Mouse (Mus musculus): ENCODE measurements around the gene Dpp4. TPM values are rescaled to one million over a fixed set of nuclear protein-coding genes. Genes with fewer than 3 reads are reported as not detected.

Gene Dpp4
- polyA plus RNA-seq, 1 experiment from 2014 or later: 0.88 TPM

- no peaks in the 10 kb centered on the region for H3K9me3 ChIP-seq (ENCODE audit: control insufficient read depth, low read length)
- WGBS: 82% methylated on average over 5 of the region's 5 CpGs
- no peaks in the 10 kb centered on the region for H3K4me1 ChIP-seq (ENCODE audit: control insufficient read depth, insufficient read depth, low read length)
Measured at GRCm38 (mm10) chr2:62449692-62450346, 37.8 kb upstream of the Dpp4 start.

GRCm38 (mm10) chr2:62440802-62441544 lies 28.9 kb upstream of the Dpp4 start:
- WGBS: 73% methylated on average over 13 of the region's 13 CpGs
- Histone ChIP-seq H3K9ac (replicated peaks; ENCODE audit: low read depth, low read length) (no peak overlapping the region), H3K4me3 (ENCODE audit: low read depth, low read length) (no peak overlapping the region), H3K9me3 (ENCODE audit: control insufficient read depth, low read length) (no peaks in the 10 kb centered on the region), H3K36me3 (ENCODE audit: control insufficient read depth, insufficient read depth, low read length) (no peaks in the 10 kb centered on the region), H3K27me3 (ENCODE audit: control insufficient read depth, insufficient read depth, low read length) (no peaks in the 10 kb centered on the region), H3K4me1 (ENCODE audit: control insufficient read depth, insufficient read depth, low read length) (no peaks in the 10 kb centered on the region), H3K4me2 (ENCODE audit: low read depth, low read length) (no peak overlapping the region), H3K27ac (ENCODE audit: low read depth, low read length) (no peak overlapping the region)
- no peak; the same call in 1 of the 2 replicates for ATAC-seq (ENCODE audit: low read depth)

More at GRCm38 (mm10) chr2:62449692-62450346, 37.8 kb upstream of the Dpp4 start:
- Histone ChIP-seq H3K9ac (replicated peaks; ENCODE audit: low read depth, low read length) (no peak overlapping the region), H3K4me3 (ENCODE audit: low read depth, low read length) (no peak overlapping the region), H3K36me3 (ENCODE audit: control insufficient read depth, insufficient read depth, low read length) (no peaks in the 10 kb centered on the region), H3K4me2 (ENCODE audit: low read depth, low read length) (no peak overlapping the region), H3K27me3 (ENCODE audit: control insufficient read depth, insufficient read depth, low read length) (no peaks in the 10 kb centered on the region), H3K27ac (ENCODE audit: low read depth, low read length) (no peak overlapping the region)
- no peak for ATAC-seq (ENCODE audit: low read depth)

GRCm38 (mm10) chr2:62440083-62440482 lies 28.1 kb upstream of the Dpp4 start:
- WGBS: 85% methylated on average over 4 of the region's 4 CpGs
- no peak overlapping the region for H3K27ac ChIP-seq (ENCODE audit: low read depth, low read length)

GRCm38 (mm10) chr2:62431245-62431795 lies 19.3 kb upstream of the Dpp4 start:
- H3K4me1 ChIP-seq (ENCODE audit: control insufficient read depth, insufficient read depth, low read length): no peaks in the 10 kb centered on the region
- H3K27ac ChIP-seq (ENCODE audit: low read depth, low read length): no peak overlapping the region
- no peaks in the 10 kb centered on the region for H3K27me3 ChIP-seq (ENCODE audit: control insufficient read depth, insufficient read depth, low read length)
- no peak for ATAC-seq (ENCODE audit: low read depth)
- WGBS: 91% methylated on average over 8 of the region's 8 CpGs
- H3K9me3 ChIP-seq (ENCODE audit: control insufficient read depth, low read length): no peaks in the 10 kb centered on the region
- no peak overlapping the region for H3K9ac ChIP-seq (replicated peaks; ENCODE audit: low read depth, low read length)
- H3K4me3 ChIP-seq (ENCODE audit: low read depth, low read length): no peak overlapping the region
- H3K4me2 ChIP-seq (ENCODE audit: low read depth, low read length): no peak overlapping the region
- no peaks in the 10 kb centered on the region for H3K36me3 ChIP-seq (ENCODE audit: control insufficient read depth, insufficient read depth, low read length)

More at GRCm38 (mm10) chr2:62440083-62440482, 28.1 kb upstream of the Dpp4 start:
- Histone ChIP-seq H3K4me1 (ENCODE audit: control insufficient read depth, insufficient read depth, low read length) (no peaks in the 10 kb centered on the region), H3K27me3 (ENCODE audit: control insufficient read depth, insufficient read depth, low read length) (no peaks in the 10 kb centered on the region), H3K4me3 (ENCODE audit: low read depth, low read length) (no peak overlapping the region), H3K4me2 (ENCODE audit: low read depth, low read length) (no peak overlapping the region), H3K36me3 (ENCODE audit: control insufficient read depth, insufficient read depth, low read length) (no peaks in the 10 kb centered on the region), H3K9ac (replicated peaks; ENCODE audit: low read depth, low read length) (no peak overlapping the region), H3K9me3 (ENCODE audit: control insufficient read depth, low read length) (no peaks in the 10 kb centered on the region)
- no peak for ATAC-seq (ENCODE audit: low read depth)

- Histone ChIP-seq H3K4me3 (ENCODE audit: low read depth, low read length) (no peak overlapping the region), H3K27ac (ENCODE audit: low read depth, low read length) (no peak overlapping the region), H3K27me3 (ENCODE audit: control insufficient read depth, insufficient read depth, low read length) (no peaks in the 10 kb centered on the region), H3K4me2 (ENCODE audit: low read depth, low read length) (no peak overlapping the region), H3K9ac (replicated peaks; ENCODE audit: low read depth, low read length) (no peak overlapping the region), H3K4me1 (ENCODE audit: control insufficient read depth, insufficient read depth, low read length) (no peaks in the 10 kb centered on the region), H3K36me3 (ENCODE audit: control insufficient read depth, insufficient read depth, low read length) (no peaks in the 10 kb centered on the region), H3K9me3 (ENCODE audit: control insufficient read depth, low read length) (no peaks in the 10 kb centered on the region)
- 93% methylated on average over 3 of the region's 3 CpGs for WGBS
- no peak for ATAC-seq (ENCODE audit: low read depth)
Measured at GRCm38 (mm10) chr2:62425941-62426340, 13.9 kb upstream of the Dpp4 start.

GRCm38 (mm10) chr2:62423343-62423776 lies 11.3 kb upstream of the Dpp4 start:
- no peaks in the 10 kb centered on the region for H3K9me3 ChIP-seq (ENCODE audit: control insufficient read depth, low read length)
- no peak overlapping the region for H3K27ac ChIP-seq (ENCODE audit: low read depth, low read length)
- H3K4me2 ChIP-seq (ENCODE audit: low read depth, low read length): no peak overlapping the region
- H3K4me3 ChIP-seq (ENCODE audit: low read depth, low read length): no peak overlapping the region
- no peaks in the 10 kb centered on the region for H3K27me3 ChIP-seq (ENCODE audit: control insufficient read depth, insufficient read depth, low read length)
- H3K36me3 ChIP-seq (ENCODE audit: control insufficient read depth, insufficient read depth, low read length): no peaks in the 10 kb centered on the region
- 62% methylated on average over 4 of the region's 4 CpGs for WGBS
- no peak for ATAC-seq (ENCODE audit: low read depth)
- H3K9ac ChIP-seq (replicated peaks; ENCODE audit: low read depth, low read length): no peak overlapping the region
- no peaks in the 10 kb centered on the region for H3K4me1 ChIP-seq (ENCODE audit: control insufficient read depth, insufficient read depth, low read length)

- H3K4me2 ChIP-seq (ENCODE audit: low read depth, low read length): no peak overlapping the region
- no peaks in the 10 kb centered on the region for H3K27me3 ChIP-seq (ENCODE audit: control insufficient read depth, insufficient read depth, low read length)
- H3K9ac ChIP-seq (replicated peaks; ENCODE audit: low read depth, low read length): no peak overlapping the region
- no peak overlapping the region for H3K27ac ChIP-seq (ENCODE audit: low read depth, low read length)
- no peak overlapping the region for H3K4me3 ChIP-seq (ENCODE audit: low read depth, low read length)
- H3K4me1 ChIP-seq (ENCODE audit: control insufficient read depth, insufficient read depth, low read length): no peaks in the 10 kb centered on the region
- H3K9me3 ChIP-seq (ENCODE audit: control insufficient read depth, low read length): no peaks in the 10 kb centered on the region
- WGBS: 75% methylated on average over 6 of the region's 6 CpGs
- no peak for ATAC-seq (ENCODE audit: low read depth)
- H3K36me3 ChIP-seq (ENCODE audit: control insufficient read depth, insufficient read depth, low read length): no peaks in the 10 kb centered on the region
Measured at GRCm38 (mm10) chr2:62422515-62423342, 10.7 kb upstream of the Dpp4 start.

- 88% methylated on average over 4 of the region's 4 CpGs for WGBS
- no peak overlapping the region for H3K4me2 ChIP-seq (ENCODE audit: low read depth, low read length)
- ATAC-seq (ENCODE audit: low read depth): no peak
- no peak overlapping the region for H3K4me3 ChIP-seq (ENCODE audit: low read depth, low read length)
- no peaks in the 10 kb centered on the region for H3K9me3 ChIP-seq (ENCODE audit: control insufficient read depth, low read length)
- no peaks in the 10 kb centered on the region for H3K27me3 ChIP-seq (ENCODE audit: control insufficient read depth, insufficient read depth, low read length)
- no peaks in the 10 kb centered on the region for H3K36me3 ChIP-seq (ENCODE audit: control insufficient read depth, insufficient read depth, low read length)
- H3K4me1 ChIP-seq (ENCODE audit: control insufficient read depth, insufficient read depth, low read length): no peaks in the 10 kb centered on the region
- no peak overlapping the region for H3K9ac ChIP-seq (replicated peaks; ENCODE audit: low read depth, low read length)
- no peak overlapping the region for H3K27ac ChIP-seq (ENCODE audit: low read depth, low read length)
Measured at GRCm38 (mm10) chr2:62421229-62421628, 9.2 kb upstream of the Dpp4 start.

Measured in neural tube, embryonic 14.5 days (tissue).